Mouse (Mus musculus): Measurements from ENCODE around the gene Trim27. TPM values are rescaled to one million over a fixed set of nuclear protein-coding genes. Genes with fewer than 3 reads are reported as not detected.

Gene Trim27
- polyA plus RNA-seq, 1 experiment from 2014 or later = 89.7 TPM

GRCm38 (mm10) chr13:21180551-21181530 is 1.6 kb downstream of the Trim27 start:
- peak overlapping the region; percentile 86 for H3K9ac ChIP-seq (replicated peaks; ENCODE audit: low read depth, low read length)
- H3K4me1 ChIP-seq (replicated peaks; ENCODE audit: control insufficient read depth, insufficient read depth, low read length) = peaks cover 27% of the 10 kb centered on the region
- no peaks in the 10 kb centered on the region for H3K27me3 ChIP-seq (replicated peaks; ENCODE audit: control insufficient read depth, insufficient read depth, low read length)
- H3K4me2 ChIP-seq (ENCODE audit: low read length) = peak overlapping the region; percentile 90
- peaks cover 16% of the 10 kb centered on the region for H3K36me3 ChIP-seq (ENCODE audit: control insufficient read depth, insufficient read depth)
- no peaks in the 10 kb centered on the region for H3K9me3 ChIP-seq (ENCODE audit: control insufficient read depth, low read length)
- H3K27ac ChIP-seq (ENCODE audit: low read length) = peak overlapping the region; percentile 97
- WGBS = under 1% methylated on average over 70 of the region's 71 CpGs
- peak overlapping the region; percentile 99 for H3K4me3 ChIP-seq (replicated peaks; ENCODE audit: low read length)
- ATAC-seq = peak; percentile 30

- peaks cover 27% of the 10 kb centered on the region for H3K4me1 ChIP-seq (replicated peaks; ENCODE audit: control insufficient read depth, insufficient read depth, low read length)
- 67% methylated on average over 7 of the region's 7 CpGs for WGBS
- H3K27me3 ChIP-seq (replicated peaks; ENCODE audit: control insufficient read depth, insufficient read depth, low read length) = no peaks in the 10 kb centered on the region
- no peak overlapping the region for H3K27ac ChIP-seq (ENCODE audit: low read length)
- peak overlapping the region; percentile 10; the same call in 1 of the 2 replicates for H3K4me3 ChIP-seq (replicated peaks; ENCODE audit: low read length)
- H3K9me3 ChIP-seq (ENCODE audit: control insufficient read depth, low read length) = no peaks in the 10 kb centered on the region
- ATAC-seq = no peak
- H3K9ac ChIP-seq (replicated peaks; ENCODE audit: low read depth, low read length) = 0 out of 2 replicates have a peak overlapping the region, but pooled peaks have one; percentile 11
- peak overlapping the region; percentile 90 for H3K4me2 ChIP-seq (ENCODE audit: low read length)
- peaks cover 19% of the 10 kb centered on the region for H3K36me3 ChIP-seq (ENCODE audit: control insufficient read depth, insufficient read depth)
Observed at GRCm38 (mm10) chr13:21181996-21182395, 2.8 kb downstream of the Trim27 start.

- no peak for ATAC-seq
- H3K4me3 ChIP-seq (replicated peaks; ENCODE audit: low read length) = no peak overlapping the region
- no peak overlapping the region for H3K4me2 ChIP-seq (ENCODE audit: low read length)
- 93% methylated on average over 6 of the region's 6 CpGs for WGBS
- no peaks in the 10 kb centered on the region for H3K9me3 ChIP-seq (ENCODE audit: control insufficient read depth, low read length)
- no peak overlapping the region for H3K27ac ChIP-seq (ENCODE audit: low read length)
- no peaks in the 10 kb centered on the region for H3K27me3 ChIP-seq (replicated peaks; ENCODE audit: control insufficient read depth, insufficient read depth, low read length)
- H3K4me1 ChIP-seq (replicated peaks; ENCODE audit: control insufficient read depth, insufficient read depth, low read length) = peaks cover 27% of the 10 kb centered on the region
- H3K36me3 ChIP-seq (ENCODE audit: control insufficient read depth, insufficient read depth) = peaks cover 27% of the 10 kb centered on the region
- H3K9ac ChIP-seq (replicated peaks; ENCODE audit: low read depth, low read length) = no peak overlapping the region
Observed at GRCm38 (mm10) chr13:21183066-21183465, 3.8 kb downstream of the Trim27 start.

GRCm38 (mm10) chr13:21183661-21184060 is 4.4 kb downstream of the Trim27 start:
- Histone ChIP-seq H3K4me1 (replicated peaks; ENCODE audit: control insufficient read depth, insufficient read depth, low read length) (peaks cover 27% of the 10 kb centered on the region), H3K4me3 (replicated peaks; ENCODE audit: low read length) (no peak overlapping the region), H3K27me3 (replicated peaks; ENCODE audit: control insufficient read depth, insufficient read depth, low read length) (no peaks in the 10 kb centered on the region), H3K9ac (replicated peaks; ENCODE audit: low read depth, low read length) (no peak overlapping the region), H3K36me3 (ENCODE audit: control insufficient read depth, insufficient read depth) (peaks cover 33% of the 10 kb centered on the region), H3K4me2 (ENCODE audit: low read length) (no peak overlapping the region), H3K9me3 (ENCODE audit: control insufficient read depth, low read length) (no peaks in the 10 kb centered on the region), H3K27ac (ENCODE audit: low read length) (no peak overlapping the region)
- ATAC-seq = no peak
- WGBS = 94% methylated on average over 7 of the region's 7 CpGs

- ATAC-seq = no peak
- H3K36me3 ChIP-seq (ENCODE audit: control insufficient read depth, insufficient read depth) = peaks cover 51% of the 10 kb centered on the region
Observed at GRCm38 (mm10) chr13:21185521-21185920, 6.3 kb downstream of the Trim27 start.

GRCm38 (mm10) chr13:21195406-21196228 is 16.4 kb downstream of the Trim27 start:
- Histone ChIP-seq H3K27ac (ENCODE audit: low read length) (no peak overlapping the region), H3K4me1 (replicated peaks; ENCODE audit: control insufficient read depth, insufficient read depth, low read length) (0 out of 2 replicates have a peak, but pooled peaks cover 3% of the 10 kb centered on the region), H3K36me3 (ENCODE audit: control insufficient read depth, insufficient read depth) (peaks cover 23% of the 10 kb centered on the region), H3K9me3 (ENCODE audit: control insufficient read depth, low read length) (no peaks in the 10 kb centered on the region), H3K4me3 (replicated peaks; ENCODE audit: low read length) (no peak overlapping the region), H3K27me3 (replicated peaks; ENCODE audit: control insufficient read depth, insufficient read depth, low read length) (no peaks in the 10 kb centered on the region), H3K9ac (replicated peaks; ENCODE audit: low read depth, low read length) (no peak overlapping the region), H3K4me2 (ENCODE audit: low read length) (no peak overlapping the region)
- 89% methylated on average over 10 of the region's 10 CpGs for WGBS
- ATAC-seq = no peak

More at GRCm38 (mm10) chr13:21185521-21185920, 6.3 kb downstream of the Trim27 start:
- H3K27me3 ChIP-seq (replicated peaks; ENCODE audit: control insufficient read depth, insufficient read depth, low read length) = no peaks in the 10 kb centered on the region
- no peaks in the 10 kb centered on the region for H3K9me3 ChIP-seq (ENCODE audit: control insufficient read depth, low read length)
- H3K4me1 ChIP-seq (replicated peaks; ENCODE audit: control insufficient read depth, insufficient read depth, low read length) = peaks cover 20% of the 10 kb centered on the region
- no peak overlapping the region for H3K4me3 ChIP-seq (replicated peaks; ENCODE audit: low read length)
- no peak overlapping the region for H3K9ac ChIP-seq (replicated peaks; ENCODE audit: low read depth, low read length)
- H3K4me2 ChIP-seq (ENCODE audit: low read length) = no peak overlapping the region
- H3K27ac ChIP-seq (ENCODE audit: low read length) = no peak overlapping the region
- 82% methylated on average over 4 of the region's 4 CpGs for WGBS

- WGBS = 76% methylated on average over 5 of the region's 5 CpGs
Observed at GRCm38 (mm10) chr13:21197721-21198120, 18.5 kb downstream of the Trim27 start.

GRCm38 (mm10) chr13:21198313-21198712 is 19.1 kb downstream of the Trim27 start:
- Histone ChIP-seq H3K27ac (ENCODE audit: low read length) (no peak overlapping the region), H3K9me3 (ENCODE audit: control insufficient read depth, low read length) (no peaks in the 10 kb centered on the region), H3K4me2 (ENCODE audit: low read length) (no peak overlapping the region), H3K9ac (replicated peaks; ENCODE audit: low read depth, low read length) (no peak overlapping the region), H3K27me3 (replicated peaks; ENCODE audit: control insufficient read depth, insufficient read depth, low read length) (no peaks in the 10 kb centered on the region), H3K4me1 (replicated peaks; ENCODE audit: control insufficient read depth, insufficient read depth, low read length) (0 out of 2 replicates have a peak, but pooled peaks cover 3% of the 10 kb centered on the region), H3K4me3 (replicated peaks; ENCODE audit: low read length) (no peak overlapping the region), H3K36me3 (ENCODE audit: control insufficient read depth, insufficient read depth) (no peaks in the 10 kb centered on the region)
- ATAC-seq = no peak
- 66% methylated on average over 2 of the region's 2 CpGs for WGBS

More at GRCm38 (mm10) chr13:21197721-21198120, 18.5 kb downstream of the Trim27 start:
- Histone ChIP-seq H3K4me1 (replicated peaks; ENCODE audit: control insufficient read depth, insufficient read depth, low read length) (0 out of 2 replicates have a peak, but pooled peaks cover 3% of the 10 kb centered on the region), H3K36me3 (ENCODE audit: control insufficient read depth, insufficient read depth) (peaks cover 5% of the 10 kb centered on the region; the same call in 1 of the 2 replicates), H3K9ac (replicated peaks; ENCODE audit: low read depth, low read length) (no peak overlapping the region), H3K4me3 (replicated peaks; ENCODE audit: low read length) (no peak overlapping the region), H3K27me3 (replicated peaks; ENCODE audit: control insufficient read depth, insufficient read depth, low read length) (no peaks in the 10 kb centered on the region), H3K4me2 (ENCODE audit: low read length) (no peak overlapping the region), H3K27ac (ENCODE audit: low read length) (no peak overlapping the region), H3K9me3 (ENCODE audit: control insufficient read depth, low read length) (no peaks in the 10 kb centered on the region)
- no peak for ATAC-seq

All from forebrain, embryonic 16.5 days (tissue).